Mouse (Mus musculus) embryonic facial prominence, embryonic 14.5 days (tissue): ENCODE measurements around the gene Plxna1. TPM values are rescaled to one million over a fixed set of nuclear protein-coding genes. Genes with fewer than 3 reads are reported as not detected.

Experiments used
- ATAC-seq: fragments of 200-750 bp; cut with Nextera tagmentation; 2 replicates; pipeline ENCODE4 v1.8.0; 2017; ENCODE audit warnings: low read depth, moderate number of reproducible peaks, moderate TSS enrichment
- DNase-seq: peaks from one replicate; pipeline ENCODE4 v3.0.0-alpha.2; 2015; ENCODE audit warnings: low spot score
- H3K27ac ChIP-seq: fragments of 300-500 bp; sonication (generic); replicated peaks from 2 replicates; pipeline ENCODE4 v1.5.1; 2014; ENCODE audit warnings: low read depth, mild to moderate bottlenecking, low read length, moderate library complexity
- H3K27me3 ChIP-seq: fragments of 300-500 bp; sonication (generic); replicated peaks from 2 replicates; pipeline ENCODE4 v1.6.1; 2014; ENCODE audit warnings: low read length; ENCODE audit not compliant: control insufficient read depth, insufficient read depth
- H3K36me3 ChIP-seq: fragments of 300-500 bp; sonication (generic); 2 replicates; pipeline ENCODE4 v1.6.1; 2014; ENCODE audit warnings: low read length, mixed read lengths; ENCODE audit not compliant: control insufficient read depth, insufficient read depth
- H3K4me1 ChIP-seq: fragments of 300-500 bp; sonication (generic); 2 replicates; pipeline ENCODE4 v1.6.1; 2014; ENCODE audit warnings: antibody characterized with exemption, low read length; ENCODE audit not compliant: control insufficient read depth, insufficient read depth
- H3K4me2 ChIP-seq: fragments of 300-500 bp; sonication (generic); 2 replicates; pipeline ENCODE4 v1.6.1; 2014; ENCODE audit warnings: low read depth, mild to moderate bottlenecking, low read length, moderate library complexity, mixed read lengths
- H3K4me3 ChIP-seq: fragments of 300-500 bp; sonication (generic); 2 replicates; pipeline ENCODE4 v1.5.1; 2014; ENCODE audit warnings: low read depth, mild to moderate bottlenecking, low read length
- H3K9ac ChIP-seq: fragments of 300-500 bp; sonication (generic); 2 replicates; pipeline ENCODE4 v1.6.1; 2014; ENCODE audit warnings: low read depth, mild to moderate bottlenecking, low read length, moderate library complexity, mixed read lengths
- H3K9me3 ChIP-seq: fragments of 300-500 bp; sonication (generic); 2 replicates; pipeline ENCODE4 v1.6.1; 2016; ENCODE audit warnings: low read length; ENCODE audit not compliant: control insufficient read depth
- WGBS: fragments of 180-500 bp; shearing (Covaris S2); extraction: QIAGEN DNeasy Blood & Tissue Kit; methylation state at CpG from one replicate; pipeline ENCODE4 v1.1.7; 2014; 5-methylcytosine and 5-hydroxymethylcytosine counted together
- polyA plus RNA-seq: library from polyadenylated mRNA; unstranded; fragments of >200 nt; fragmentation: Nextera tagmentation; extraction: Ambion mirVana; gene quantifications from 2 replicates; pipeline ENCODE4 v1.2.1, GENCODE M21; 2014

The Plxna1 gene
- polyA plus RNA-seq, 1 experiment from 2014 or later = 31.8 TPM

GRCm38 (mm10) chr6:89347792-89348191, 14.6 kb downstream of the Plxna1 start:
- Histone ChIP-seq H3K4me2 (no peak overlapping the region), H3K9me3 (no peaks in the 10 kb centered on the region), H3K4me3 (no peak overlapping the region), H3K9ac (no peak overlapping the region), H3K27ac (no peak overlapping the region), H3K36me3 (peaks cover 51% of the 10 kb centered on the region), H3K4me1 (peaks cover 41% of the 10 kb centered on the region), H3K27me3 (no peaks in the 10 kb centered on the region)
- DNase-seq (peak; percentile 64), ATAC-seq (no peak)
- 83% methylated on average over 1 of the region's 1 CpGs for WGBS

DNA sequence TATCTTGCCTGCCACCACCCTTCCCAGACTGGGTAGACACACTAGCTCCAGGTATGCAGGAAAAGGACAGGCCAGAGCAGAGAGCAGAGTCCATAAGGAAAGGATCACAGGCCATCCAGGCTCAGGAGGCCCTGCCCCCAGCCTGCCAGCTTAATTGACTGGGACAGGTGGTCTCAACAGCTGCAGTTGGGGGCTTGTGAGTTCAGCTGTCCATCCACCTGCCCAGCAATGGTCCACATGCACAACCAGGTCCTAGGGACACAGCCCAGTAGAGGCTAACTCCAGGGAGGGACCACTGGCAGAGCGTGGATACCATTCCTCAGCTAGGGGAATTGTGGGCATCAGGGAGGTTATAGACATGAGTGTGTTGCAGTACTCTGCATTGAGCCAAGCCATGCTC, 16.6 kb downstream of the Plxna1 start:
- Histone ChIP-seq H3K27me3 (no peaks in the 10 kb centered on the region), H3K27ac (peak overlapping the region; percentile 90), H3K36me3 (peaks cover 64% of the 10 kb centered on the region), H3K4me2 (no peak overlapping the region), H3K4me3 (no peak overlapping the region), H3K4me1 (peaks cover 21% of the 10 kb centered on the region), H3K9me3 (no peaks in the 10 kb centered on the region), H3K9ac (no peak overlapping the region)
- WGBS = 90% methylated on average over 1 of the region's 1 CpGs
- DNase-seq (peak; percentile 63), ATAC-seq (peak; percentile 16)

DNA sequence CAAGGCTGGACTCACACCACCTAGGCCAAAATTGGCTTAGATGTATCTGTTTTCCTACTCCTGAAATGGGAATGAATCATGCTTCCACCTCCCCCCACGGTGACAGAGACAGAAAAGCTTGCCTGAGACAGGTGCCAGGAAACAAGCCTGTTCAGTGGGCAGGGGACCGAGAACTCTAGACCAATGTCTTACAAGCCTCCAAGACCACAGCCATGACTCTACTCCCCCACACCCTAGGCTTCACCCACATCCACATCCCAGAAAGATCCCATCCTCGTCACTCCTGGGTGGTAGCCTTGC, 17.0 kb downstream of the Plxna1 start:
- H3K4me3 ChIP-seq = no peak overlapping the region
- H3K4me2 ChIP-seq = peak overlapping the region; percentile 21
- ATAC-seq (no peak; the same call in 1 of the 2 replicates), DNase-seq (no peak)
- no peaks in the 10 kb centered on the region for H3K27me3 ChIP-seq
- peaks cover 64% of the 10 kb centered on the region for H3K36me3 ChIP-seq
- H3K4me1 ChIP-seq = peaks cover 18% of the 10 kb centered on the region
- H3K27ac ChIP-seq = peak overlapping the region; percentile 90
- H3K9ac ChIP-seq = no peak overlapping the region
- 51% methylated on average over 3 of the region's 3 CpGs for WGBS
- no peaks in the 10 kb centered on the region for H3K9me3 ChIP-seq

DNA sequence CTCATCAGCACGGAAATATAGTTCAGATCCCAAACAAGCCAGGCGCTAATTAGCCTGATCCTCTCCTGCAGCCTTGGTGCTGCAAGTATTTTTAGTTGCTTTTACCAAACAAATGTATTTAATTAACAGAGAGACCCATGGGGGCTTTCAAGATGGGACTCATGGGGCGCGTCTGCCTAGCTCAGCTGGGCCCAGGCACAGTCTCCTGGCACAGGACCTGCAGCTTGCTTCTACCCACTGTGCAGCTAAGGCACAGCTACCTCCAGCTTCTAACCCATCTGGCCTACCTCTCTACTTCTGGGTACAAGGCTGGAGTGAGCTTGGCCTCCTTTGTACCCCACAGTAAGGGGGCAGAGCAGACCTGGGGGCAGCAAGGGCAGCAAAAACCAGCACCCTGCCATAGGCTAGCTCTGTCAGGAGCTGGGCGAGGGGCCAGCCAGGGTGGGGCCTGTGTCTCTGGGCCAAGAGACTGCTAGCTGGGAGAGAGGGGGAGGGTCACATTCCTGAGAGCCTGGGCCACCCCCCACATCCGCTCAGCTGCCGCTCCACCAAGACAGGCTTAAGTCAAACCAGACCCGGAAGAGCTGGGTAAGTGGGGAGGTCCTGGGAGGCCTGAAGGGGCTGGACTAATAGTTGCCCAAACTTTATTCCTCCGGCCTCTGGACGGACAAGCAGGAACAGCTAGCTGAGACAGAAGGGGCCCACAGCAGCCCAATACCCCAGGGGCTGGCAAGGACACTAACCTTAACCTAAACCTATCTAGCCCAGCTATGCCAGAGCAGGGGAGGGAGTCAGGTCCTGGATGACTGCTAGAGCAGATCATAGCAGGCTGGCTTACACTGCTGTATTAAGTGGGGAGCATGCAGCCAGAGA, 17.6 kb downstream of the Plxna1 start:
- WGBS = 10% methylated on average over 8 of the region's 10 CpGs
- Histone ChIP-seq H3K4me1 (peaks cover 18% of the 10 kb centered on the region), H3K9ac (no peak overlapping the region), H3K4me3 (no peak overlapping the region), H3K27ac (peak overlapping the region; percentile 90), H3K27me3 (no peaks in the 10 kb centered on the region), H3K9me3 (no peaks in the 10 kb centered on the region), H3K4me2 (peak overlapping the region; percentile 26), H3K36me3 (peaks cover 64% of the 10 kb centered on the region)
- peak; percentile 90 for ATAC-seq
- peak; percentile 96 for DNase-seq

GRCm38 (mm10) chr6:89341981-89342380, 20.4 kb downstream of the Plxna1 start:
- no peak for DNase-seq
- H3K4me1 ChIP-seq = peaks cover 18% of the 10 kb centered on the region
- no peaks in the 10 kb centered on the region for H3K9me3 ChIP-seq
- no peak overlapping the region for H3K9ac ChIP-seq
- whole genome bisulfite sequencing = 75% methylated on average over 4 of the region's 4 CpGs
- no peak overlapping the region for H3K27ac ChIP-seq
- H3K27me3 ChIP-seq = no peaks in the 10 kb centered on the region
- H3K4me3 ChIP-seq = no peak overlapping the region
- H3K4me2 ChIP-seq = no peak overlapping the region
- ATAC-seq = no peak
- H3K36me3 ChIP-seq = peaks cover 73% of the 10 kb centered on the region

DNA sequence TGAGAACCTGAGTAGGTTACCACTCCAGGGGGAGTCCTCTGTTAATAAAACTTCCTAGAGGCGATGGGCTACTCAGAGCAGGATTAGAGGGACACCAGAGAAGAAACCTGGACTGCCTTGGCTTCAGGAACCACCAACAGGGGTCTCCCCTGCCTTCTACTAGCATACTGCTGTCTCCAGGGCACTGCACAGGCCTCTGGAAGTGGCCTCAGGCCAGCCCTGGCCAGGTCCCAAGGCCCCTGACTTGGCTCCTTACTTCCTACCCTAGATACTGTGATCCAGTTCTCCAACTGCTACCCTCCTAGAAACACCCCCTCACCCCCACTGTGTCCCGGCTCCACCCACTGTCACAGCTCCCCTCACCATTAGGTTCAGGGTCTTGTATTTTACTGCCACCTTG, 23.0 kb downstream of the Plxna1 start:
- Histone ChIP-seq H3K4me2 (no peak overlapping the region), H3K9ac (no peak overlapping the region), H3K4me1 (peaks cover 3% of the 10 kb centered on the region), H3K36me3 (peaks cover 95% of the 10 kb centered on the region), H3K9me3 (no peaks in the 10 kb centered on the region), H3K27ac (no peak overlapping the region), H3K27me3 (no peaks in the 10 kb centered on the region), H3K4me3 (no peak overlapping the region)
- no peak for DNase-seq
- no peak for ATAC-seq
- WGBS = 74% methylated on average over 2 of the region's 2 CpGs

DNA sequence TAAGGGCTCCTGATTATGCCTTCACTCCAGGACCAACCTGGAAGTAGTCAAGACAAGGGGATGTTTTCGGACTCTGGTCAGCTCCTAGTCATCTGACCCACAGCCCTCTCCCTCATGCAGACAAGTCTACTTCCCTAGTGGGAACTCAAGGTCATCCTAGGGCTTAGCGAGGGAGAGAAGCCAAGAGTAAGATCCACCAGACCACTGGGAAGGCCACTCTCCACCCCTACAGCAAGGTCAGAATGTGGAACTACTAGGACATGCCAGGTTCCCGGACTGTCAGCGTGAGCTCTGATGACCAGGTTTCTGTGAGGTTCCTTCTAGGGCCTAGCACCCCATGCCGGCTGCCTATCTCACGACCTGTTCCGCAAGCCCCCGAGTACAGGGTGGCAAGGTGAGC, 23.7 kb downstream of the Plxna1 start:
- Histone ChIP-seq H3K9ac (no peak overlapping the region), H3K4me2 (no peak overlapping the region), H3K4me1 (no peaks in the 10 kb centered on the region), H3K27ac (no peak overlapping the region), H3K36me3 (peaks cover 100% of the 10 kb centered on the region), H3K4me3 (no peak overlapping the region), H3K9me3 (no peaks in the 10 kb centered on the region), H3K27me3 (no peaks in the 10 kb centered on the region)
- DNase-seq (no peak), ATAC-seq (no peak)
- 87% methylated on average over 8 of the region's 8 CpGs for WGBS

- no peak overlapping the region for H3K27ac ChIP-seq
- H3K36me3 ChIP-seq = peaks cover 100% of the 10 kb centered on the region
- no peak overlapping the region for H3K4me2 ChIP-seq
- no peaks in the 10 kb centered on the region for H3K9me3 ChIP-seq
- H3K27me3 ChIP-seq = no peaks in the 10 kb centered on the region
- DNase-seq (peak; percentile 36), ATAC-seq (0 out of 2 replicates have a peak, but pooled peaks have one; percentile 38)
- 86% methylated on average over 9 of the region's 9 CpGs for WGBS
- no peak overlapping the region for H3K9ac ChIP-seq
- no peak overlapping the region for H3K4me3 ChIP-seq
- H3K4me1 ChIP-seq = no peaks in the 10 kb centered on the region
Measured at GRCm38 (mm10) chr6:89337574-89337973, 24.8 kb downstream of the Plxna1 start.
